ENCODE assay signal across 8 mouse cellular contexts in the genomic region with DNA sequence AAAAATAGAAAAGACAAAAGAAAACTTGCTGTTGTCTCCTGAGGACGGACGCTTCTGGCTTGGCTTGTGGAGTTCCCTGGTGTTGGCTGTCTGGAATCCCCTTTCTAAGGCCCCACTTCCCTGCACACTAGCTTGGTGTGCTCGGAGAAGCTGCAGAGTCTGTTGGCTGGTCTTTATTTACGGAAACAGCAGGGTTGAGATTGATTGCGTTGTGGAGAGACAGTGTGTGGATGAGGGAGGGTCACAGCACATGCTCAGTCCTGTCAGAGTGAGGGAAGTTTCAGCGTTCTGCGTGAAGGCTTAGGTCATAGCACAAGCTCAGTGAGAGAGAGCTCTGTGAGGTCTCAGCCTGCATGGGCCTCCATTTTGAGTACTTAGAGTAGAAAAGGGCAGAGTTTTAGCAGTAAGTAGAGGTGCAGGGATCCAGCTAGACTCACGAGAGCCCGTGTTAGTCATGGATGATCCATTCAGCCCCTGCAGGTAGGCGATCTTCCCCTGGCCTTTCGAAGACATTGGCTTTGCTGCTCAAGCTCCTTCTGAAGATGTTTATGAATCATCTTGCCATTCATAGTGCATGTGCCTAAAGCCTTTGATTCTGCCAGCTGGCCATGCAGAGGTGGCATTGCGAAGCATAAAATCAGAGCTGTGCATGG.
A peak's percentile ranks its signal among the peaks of the same experiment; 100 is the strongest.
DNase-seq lines count a peak whose midpoint lies in the region; ATAC-seq lines count a peak whose summit lies in the region.

No protein-coding gene starts in this region.

- peak overlapping the region; percentile 60 for H3K4me2 ChIP-seq in intestine, embryonic 14.5 days (ENCODE audit: low read length)

- peak overlapping the region; percentile 84 for H3K27ac ChIP-seq in intestine, embryonic 14.5 days (ENCODE audit: low read depth)

- peaks cover 30% of the 10 kb centered on the region for H3K4me1 ChIP-seq in intestine, embryonic 14.5 days (replicated peaks; ENCODE audit: control insufficient read depth, insufficient read depth, low read length)

- peak overlapping the region; percentile 42 for H3K9ac ChIP-seq in intestine, embryonic 14.5 days (ENCODE audit: low read length)

- H3K9me3 ChIP-seq in intestine, embryonic 14.5 days (ENCODE audit: control insufficient read depth, low read length), result no peaks in the 10 kb centered on the region

- H3K4me3 ChIP-seq in intestine, embryonic 14.5 days (ENCODE audit: low read depth, low read length), result peak overlapping the region; percentile 30

- peak; percentile 53 to 58 for DNase-seq in adrenal gland, adult 18-20 months (ENCODE audit: low spot score in 2 of 2)
- DNase-seq in embryo, embryonic 10.5 days (ENCODE audit: low spot score), result peak; percentile 87
- DNase-seq in gastrocnemius, postnatal 36 days, result peak; percentile 49 to 65
- DNase-seq in intestine, embryonic 14.5 days (ENCODE audit: low spot score), result peak; percentile 84
- peak; percentile 58 to 80 for DNase-seq in left cerebral cortex, adult 8-10 months (ENCODE audit: low spot score in 2 of 2)
- peak; percentile 83 to 86 for DNase-seq in lung, postnatal 4 days
- peak; percentile 96 for DNase-seq in retina, postnatal 1 day
- peak; percentile 21 for DNase-seq in thymus, postnatal 4 days

- 8% methylated on average over 12 of the region's 12 CpGs for WGBS in intestine, embryonic 14.5 days

- peak; percentile 96 for ATAC-seq in intestine, embryonic 14.5 days (replicated peaks; ENCODE audit: low FRiP score, low TSS enrichment, low read depth)

- no peaks in the 10 kb centered on the region for H3K27me3 ChIP-seq in intestine, embryonic 14.5 days (replicated peaks; ENCODE audit: control insufficient read depth, insufficient read depth, low read length)

- H3K36me3 ChIP-seq in intestine, embryonic 14.5 days (ENCODE audit: control insufficient read depth, insufficient read depth, low read length), result 0 out of 2 replicates have a peak, but pooled peaks cover 4% of the 10 kb centered on the region

- intact Hi-C loops in gastrocnemius, postnatal 36 days (cut with DNase I), result no loop called here

Comparison
In these comparisons a context has a peak if more than half of its experiments do, and no peak if none do; other contexts are left out.
1. Peak in every context shown above with its lines: DNase-seq, ATAC-seq, H3K4me3 ChIP-seq and H3K27ac ChIP-seq.
2. DNase-seq: peak in every context shown above with its lines; median percentile 96 in retina, postnatal 1 day; 87 in embryo, embryonic 10.5 days; 84 in lung, postnatal 4 days; 84 in intestine, embryonic 14.5 days; 69 in left cerebral cortex, adult 8-10 months; 57 in gastrocnemius, postnatal 36 days; 56 in adrenal gland, adult 18-20 months; 21 in thymus, postnatal 4 days.